Mouse (Mus musculus) neural tube, embryonic 12.5 days (tissue): ENCODE measurements around the gene Gm12248. TPM values are rescaled to one million over a fixed set of nuclear protein-coding genes. Genes with fewer than 3 reads are reported as not detected.
"Not testable (repeated sequence)": the region's sequence is repeated elsewhere in the genome, so short reads cannot be mapped to it uniquely, and the experiment has no call there.

Experiments
- ATAC-seq: fragments of 200-750 bp; cut with Nextera tagmentation; 2 replicates; pipeline ENCODE4 v1.8.0; 2017; ENCODE audit warnings: low read depth, mild to moderate bottlenecking, moderate TSS enrichment, moderate library complexity; ENCODE audit not compliant: low FRiP score
- H3K27ac ChIP-seq: fragments of 300-500 bp; sonication (generic); 2 replicates; pipeline ENCODE4 v1.5.1; 2016
- H3K27me3 ChIP-seq: fragments of 300-500 bp; sonication (generic); replicated peaks from 2 replicates; pipeline ENCODE4 v1.6.1; 2016; ENCODE audit warnings: mild to moderate bottlenecking
- H3K36me3 ChIP-seq: fragments of 300-500 bp; sonication (generic); 2 replicates; pipeline ENCODE4 v1.6.1; 2016; ENCODE audit warnings: mild to moderate bottlenecking
- H3K4me1 ChIP-seq: fragments of 300-500 bp; sonication (generic); 2 replicates; pipeline ENCODE4 v1.6.1; 2016
- H3K4me2 ChIP-seq: fragments of 300-500 bp; sonication (generic); replicated peaks from 2 replicates; pipeline ENCODE4 v1.6.1; 2016; ENCODE audit warnings: mild to moderate bottlenecking
- H3K4me3 ChIP-seq: fragments of 300-500 bp; sonication (generic); 2 replicates; pipeline ENCODE4 v1.5.1; 2016
- H3K9ac ChIP-seq: fragments of 300-500 bp; sonication (generic); 2 replicates; pipeline ENCODE4 v1.6.1; 2016; ENCODE audit warnings: mild to moderate bottlenecking
- H3K9me3 ChIP-seq: fragments of 300-500 bp; sonication (generic); 2 replicates; pipeline ENCODE4 v1.6.1; 2016; ENCODE audit warnings: mild to moderate bottlenecking
- WGBS: fragments of 180-500 bp; shearing (Covaris S2); methylation state at CpG from one replicate; pipeline ENCODE4 v1.1.7; 2016; 5-methylcytosine and 5-hydroxymethylcytosine counted together
- polyA plus RNA-seq: library from polyadenylated mRNA; unstranded; fragments of >200 nt; fragmentation: Nextera tagmentation; extraction: Ambion mirVana; gene quantifications from 2 replicates; pipeline ENCODE4 v1.2.1, GENCODE M21; 2016

Gm12248 gene
- polyA plus RNA-seq, 1 experiment from 2014 or later, result not detected

GRCm38 (mm10) chr11:58100006-58100405 lies 7.1 kb upstream of the Gm12248 start:
- Histone ChIP-seq H3K9me3 (no peaks in the 10 kb centered on the region), H3K4me2 (no peak overlapping the region), H3K27me3 (peaks cover 18% of the 10 kb centered on the region; the same call in 1 of the 2 replicates), H3K9ac (no peak overlapping the region), H3K36me3 (no peaks in the 10 kb centered on the region), H3K4me1 (peaks cover 15% of the 10 kb centered on the region), H3K4me3 (no peak overlapping the region), H3K27ac (no peak overlapping the region)
- 83% methylated on average over 2 of the region's 2 CpGs for WGBS
- no peak for ATAC-seq

GRCm38 (mm10) chr11:58098366-58098720 lies 5.4 kb upstream of the Gm12248 start:
- not testable (repeated sequence) for ATAC-seq
- H3K4me2 ChIP-seq, result 0 out of 2 replicates have a peak overlapping the region, but pooled peaks have one; percentile 71

GRCm38 (mm10) chr11:58097621-58098365 lies 4.9 kb upstream of the Gm12248 start:
- WGBS, result 4% methylated on average over 32 of the region's 38 CpGs
- H3K9ac ChIP-seq, result peak overlapping the region; percentile 40; the same call in 1 of the 2 replicates
- H3K36me3 ChIP-seq, result no peaks in the 10 kb centered on the region
- peak overlapping the region; percentile 71 for H3K4me2 ChIP-seq
- peaks cover 7% of the 10 kb centered on the region; the same call in 1 of the 2 replicates for H3K4me1 ChIP-seq
- no peak overlapping the region for H3K27ac ChIP-seq
- no peaks in the 10 kb centered on the region for H3K9me3 ChIP-seq
- peak; percentile 41; the same call in 1 of the 2 replicates for ATAC-seq
- peaks cover 18% of the 10 kb centered on the region; the same call in 1 of the 2 replicates for H3K27me3 ChIP-seq
- H3K4me3 ChIP-seq, result peak overlapping the region; percentile 27

More at GRCm38 (mm10) chr11:58098366-58098720, 5.4 kb upstream of the Gm12248 start:
- not testable (repeated sequence) for H3K27ac ChIP-seq, H3K9ac ChIP-seq, H3K4me3 ChIP-seq, H3K9me3 ChIP-seq, H3K36me3 ChIP-seq, H3K4me1 ChIP-seq
- 70% methylated on average over 5 of the region's 5 CpGs for WGBS
- H3K27me3 ChIP-seq, result peaks cover 18% of the 10 kb centered on the region; the same call in 1 of the 2 replicates

- H3K9me3 ChIP-seq, result no peaks in the 10 kb centered on the region
- H3K9ac ChIP-seq, result no peak overlapping the region
- peak overlapping the region; percentile 27; the same call in 1 of the 2 replicates for H3K4me3 ChIP-seq
- H3K36me3 ChIP-seq, result no peaks in the 10 kb centered on the region
- no peak for ATAC-seq
- 53% methylated on average over 20 of the region's 20 CpGs for WGBS
- H3K27ac ChIP-seq, result no peak overlapping the region
- peak overlapping the region; percentile 71 for H3K4me2 ChIP-seq
- H3K27me3 ChIP-seq, result peaks cover 18% of the 10 kb centered on the region; the same call in 1 of the 2 replicates
- H3K4me1 ChIP-seq, result peaks cover 9% of the 10 kb centered on the region; the same call in 1 of the 2 replicates
These were observed 4.1 kb upstream of the Gm12248 start for GRCm38 (mm10) chr11:58096821-58097620.

- no peaks in the 10 kb centered on the region for H3K9me3 ChIP-seq
- no peak overlapping the region for H3K27ac ChIP-seq
- H3K27me3 ChIP-seq, result peaks cover 18% of the 10 kb centered on the region; the same call in 1 of the 2 replicates
- H3K4me1 ChIP-seq, result peaks cover 9% of the 10 kb centered on the region; the same call in 1 of the 2 replicates
- no peaks in the 10 kb centered on the region for H3K36me3 ChIP-seq
- no peak overlapping the region for H3K4me2 ChIP-seq
- no peak for ATAC-seq
- H3K9ac ChIP-seq, result no peak overlapping the region
- whole genome bisulfite sequencing, result 83% methylated on average over 5 of the region's 5 CpGs
- H3K4me3 ChIP-seq, result no peak overlapping the region
These were observed 3.2 kb upstream of the Gm12248 start for GRCm38 (mm10) chr11:58096160-58096559.

GRCm38 (mm10) chr11:58095561-58095960 lies 2.6 kb upstream of the Gm12248 start:
- H3K4me1 ChIP-seq, result peaks cover 9% of the 10 kb centered on the region; the same call in 1 of the 2 replicates
- H3K27ac ChIP-seq, result no peak overlapping the region
- H3K9ac ChIP-seq, result no peak overlapping the region
- no peaks in the 10 kb centered on the region for H3K36me3 ChIP-seq
- H3K4me3 ChIP-seq, result no peak overlapping the region
- no peaks in the 10 kb centered on the region for H3K9me3 ChIP-seq
- ATAC-seq, result no peak
- peaks cover 18% of the 10 kb centered on the region; the same call in 1 of the 2 replicates for H3K27me3 ChIP-seq
- 88% methylated on average over 1 of the region's 1 CpGs for WGBS
- no peak overlapping the region for H3K4me2 ChIP-seq

- peaks cover 18% of the 10 kb centered on the region; the same call in 1 of the 2 replicates for H3K27me3 ChIP-seq
- H3K9ac ChIP-seq, result no peak overlapping the region
- H3K36me3 ChIP-seq, result no peaks in the 10 kb centered on the region
- no peak overlapping the region for H3K27ac ChIP-seq
- H3K4me2 ChIP-seq, result no peak overlapping the region
- H3K4me1 ChIP-seq, result peaks cover 9% of the 10 kb centered on the region; the same call in 1 of the 2 replicates
- no peak for ATAC-seq
- WGBS, result 75% methylated on average over 4 of the region's 4 CpGs
- no peaks in the 10 kb centered on the region for H3K9me3 ChIP-seq
- H3K4me3 ChIP-seq, result no peak overlapping the region
These were observed 1.8 kb upstream of the Gm12248 start for GRCm38 (mm10) chr11:58094766-58095165.

- Histone ChIP-seq H3K27ac (no peak overlapping the region), H3K4me3 (no peak overlapping the region), H3K4me2 (peak overlapping the region; percentile 28), H3K9ac (no peak overlapping the region), H3K27me3 (peaks cover 8% of the 10 kb centered on the region; the same call in 1 of the 2 replicates), H3K36me3 (no peaks in the 10 kb centered on the region), H3K4me1 (peaks cover 4% of the 10 kb centered on the region; the same call in 1 of the 2 replicates), H3K9me3 (no peaks in the 10 kb centered on the region)
- 64% methylated on average over 4 of the region's 4 CpGs for WGBS
- ATAC-seq, result no peak
These were observed 393 bp downstream of the Gm12248 start for GRCm38 (mm10) chr11:58092541-58092940.

GRCm38 (mm10) chr11:58081716-58082115 lies 11.2 kb downstream of the Gm12248 start:
- H3K9me3 ChIP-seq, result no peaks in the 10 kb centered on the region
- WGBS, result 88% methylated on average over 6 of the region's 6 CpGs
- no peak overlapping the region for H3K9ac ChIP-seq
- no peak overlapping the region for H3K4me3 ChIP-seq
- no peaks in the 10 kb centered on the region for H3K27me3 ChIP-seq
- no peaks in the 10 kb centered on the region for H3K4me1 ChIP-seq
- no peak overlapping the region for H3K27ac ChIP-seq
- no peak for ATAC-seq
- no peaks in the 10 kb centered on the region for H3K36me3 ChIP-seq
- no peak overlapping the region for H3K4me2 ChIP-seq

- Histone ChIP-seq H3K4me1 (no peaks in the 10 kb centered on the region), H3K9me3 (no peaks in the 10 kb centered on the region), H3K27ac (no peak overlapping the region), H3K4me3 (no peak overlapping the region), H3K27me3 (no peaks in the 10 kb centered on the region), H3K9ac (no peak overlapping the region), H3K36me3 (no peaks in the 10 kb centered on the region), H3K4me2 (no peak overlapping the region)
- 79% methylated on average over 4 of the region's 4 CpGs for WGBS
- no peak for ATAC-seq
These were observed 15.7 kb downstream of the Gm12248 start for GRCm38 (mm10) chr11:58077270-58077669.

- H3K9me3 ChIP-seq, result no peaks in the 10 kb centered on the region
- no peak overlapping the region for H3K9ac ChIP-seq
- no peaks in the 10 kb centered on the region for H3K4me1 ChIP-seq
- no peaks in the 10 kb centered on the region for H3K27me3 ChIP-seq
- WGBS, result 89% methylated on average over 3 of the region's 3 CpGs
- H3K36me3 ChIP-seq, result no peaks in the 10 kb centered on the region
- no peak overlapping the region for H3K27ac ChIP-seq
- no peak overlapping the region for H3K4me2 ChIP-seq
- H3K4me3 ChIP-seq, result no peak overlapping the region
- ATAC-seq, result no peak
These were observed 20.0 kb downstream of the Gm12248 start for GRCm38 (mm10) chr11:58072978-58073377.

- Histone ChIP-seq H3K9ac (no peak overlapping the region), H3K4me3 (no peak overlapping the region), H3K27me3 (no peaks in the 10 kb centered on the region), H3K4me2 (no peak overlapping the region), H3K36me3 (peaks cover 11% of the 10 kb centered on the region), H3K4me1 (no peaks in the 10 kb centered on the region), H3K9me3 (no peaks in the 10 kb centered on the region), H3K27ac (no peak overlapping the region)
- no peak for ATAC-seq
- WGBS, result 90% methylated on average over 4 of the region's 4 CpGs
These were observed 27.9 kb downstream of the Gm12248 start for GRCm38 (mm10) chr11:58065025-58065424.
